Mouse (Mus musculus): ENCODE data around the gene Ywhaq.
"Not testable (repeated sequence)": the region's sequence is repeated elsewhere in the genome, so short reads cannot be mapped to it uniquely, and the experiment has no call there.

Gene Ywhaq

DNA sequence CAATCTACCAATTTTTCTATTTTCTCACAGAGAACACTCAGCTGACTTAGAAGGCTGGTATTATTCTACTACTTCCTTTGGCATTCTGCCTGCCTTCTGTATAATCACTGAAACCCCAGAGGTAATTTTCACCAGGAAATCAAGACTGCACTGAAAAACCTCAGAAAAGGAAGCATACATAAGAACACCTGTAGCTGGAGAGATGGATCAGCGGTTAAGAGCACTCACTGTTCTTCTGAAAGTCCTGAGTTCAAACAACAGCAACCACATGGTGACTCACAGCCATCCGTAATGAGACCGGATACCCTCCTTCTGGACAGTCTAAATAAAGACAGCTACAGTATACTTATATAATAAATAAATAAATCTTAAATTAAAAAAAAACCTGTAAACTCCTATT lies 7.8 kb downstream of the Ywhaq start:
- no peak for DNase-seq (ENCODE audit: low spot score in 2 of 2)

DNA sequence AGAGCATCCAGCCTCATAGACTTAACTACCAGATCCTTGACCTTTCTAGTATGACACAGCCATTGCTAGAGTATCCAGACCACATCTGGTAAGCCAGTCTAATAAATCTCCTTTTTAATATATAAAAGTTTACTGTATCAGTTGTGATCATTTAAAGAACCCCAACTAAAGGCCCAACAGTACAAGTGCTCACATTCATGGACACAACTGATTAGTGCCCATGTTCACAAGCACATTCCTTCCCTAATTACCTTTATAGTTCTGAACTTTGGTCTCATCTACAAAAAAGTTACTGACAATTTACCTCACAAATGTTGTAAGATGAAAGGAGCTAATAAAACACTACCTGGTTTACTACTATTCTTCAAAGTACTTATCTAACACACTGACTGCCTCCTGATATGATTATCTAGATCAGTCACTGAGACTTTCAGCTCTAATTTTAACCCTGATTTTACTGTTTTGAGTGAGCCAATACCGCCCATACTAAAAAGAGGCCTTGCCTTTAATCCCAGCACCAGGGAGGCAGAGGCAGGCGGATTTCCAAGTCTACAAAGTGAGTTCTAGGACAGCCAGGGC lies 8.6 kb downstream of the Ywhaq start:
- no peak for DNase-seq (ENCODE audit: low spot score in 2 of 2)

DNA sequence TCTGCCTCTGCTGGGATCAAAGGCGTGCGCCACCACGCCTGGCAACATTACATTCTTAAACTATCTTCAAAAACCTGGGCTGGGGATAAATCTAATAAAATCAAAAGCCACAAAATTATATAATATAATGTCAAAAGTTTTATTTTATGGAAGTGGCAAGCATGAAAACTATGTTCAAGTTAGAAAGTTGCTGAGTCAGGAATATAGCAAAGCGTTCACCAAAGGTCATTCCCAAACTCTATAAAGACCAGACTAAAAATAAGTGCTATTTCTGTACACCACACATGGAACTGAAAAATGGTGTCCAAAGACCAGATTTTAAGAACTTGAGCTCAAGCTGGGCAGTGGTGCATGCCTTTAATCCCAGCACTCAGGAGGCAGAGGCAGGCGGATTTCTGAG lies 14.7 kb downstream of the Ywhaq start:
- DNase-seq (ENCODE audit: low spot score in 2 of 2), result no peak

DNA sequence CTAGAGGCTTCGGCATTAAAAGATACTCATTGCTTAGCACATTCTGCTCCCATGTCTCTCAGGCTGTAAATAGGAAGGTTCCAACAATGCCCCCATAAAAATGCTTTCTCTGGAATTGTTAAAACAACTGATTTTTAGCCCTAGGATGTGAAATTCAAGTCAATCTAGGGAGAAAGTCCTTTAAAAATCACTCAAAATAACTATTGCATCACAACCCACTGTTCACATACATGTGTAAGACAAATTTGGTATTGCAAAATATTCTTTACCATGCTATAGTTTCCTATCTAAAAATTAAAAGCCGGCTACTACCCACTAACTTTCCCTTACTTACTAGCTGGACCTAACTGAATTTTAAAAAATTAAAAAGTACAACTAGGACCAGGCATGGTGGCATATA lies 31.2 kb downstream of the Ywhaq start:
- DNase-seq (ENCODE audit: low spot score in 2 of 2), result no peak

DNA sequence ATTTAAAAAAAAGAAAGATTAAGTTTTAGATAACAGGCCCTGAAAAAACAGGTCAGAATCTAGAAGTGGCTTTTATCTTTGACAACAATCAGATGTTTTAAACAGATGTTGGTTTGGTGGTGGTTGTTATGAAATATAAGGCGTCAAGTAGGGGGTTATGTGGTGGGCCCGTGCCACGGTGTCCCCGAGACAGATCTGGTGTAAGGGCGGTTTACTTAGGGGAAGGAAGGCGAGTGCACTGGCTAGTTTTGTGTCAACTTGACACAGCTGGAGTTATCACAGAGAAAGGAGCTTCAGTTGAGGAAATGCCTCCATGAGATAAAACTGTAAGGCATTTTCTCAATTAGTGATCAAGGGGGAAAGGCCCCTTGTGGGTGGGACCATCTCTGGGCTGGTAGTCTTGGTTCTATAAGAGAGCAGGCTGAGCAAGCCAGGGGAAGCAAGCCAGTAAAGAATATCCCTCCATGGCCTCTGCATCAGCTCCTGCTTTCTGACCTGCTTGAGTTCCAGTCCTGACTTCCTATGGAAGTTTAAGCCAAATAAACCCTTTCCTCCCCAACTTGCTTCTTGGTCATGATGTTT lies 38.6 kb downstream of the Ywhaq start:
- not testable (repeated sequence) for DNase-seq (ENCODE audit: low spot score in 2 of 2)

DNA sequence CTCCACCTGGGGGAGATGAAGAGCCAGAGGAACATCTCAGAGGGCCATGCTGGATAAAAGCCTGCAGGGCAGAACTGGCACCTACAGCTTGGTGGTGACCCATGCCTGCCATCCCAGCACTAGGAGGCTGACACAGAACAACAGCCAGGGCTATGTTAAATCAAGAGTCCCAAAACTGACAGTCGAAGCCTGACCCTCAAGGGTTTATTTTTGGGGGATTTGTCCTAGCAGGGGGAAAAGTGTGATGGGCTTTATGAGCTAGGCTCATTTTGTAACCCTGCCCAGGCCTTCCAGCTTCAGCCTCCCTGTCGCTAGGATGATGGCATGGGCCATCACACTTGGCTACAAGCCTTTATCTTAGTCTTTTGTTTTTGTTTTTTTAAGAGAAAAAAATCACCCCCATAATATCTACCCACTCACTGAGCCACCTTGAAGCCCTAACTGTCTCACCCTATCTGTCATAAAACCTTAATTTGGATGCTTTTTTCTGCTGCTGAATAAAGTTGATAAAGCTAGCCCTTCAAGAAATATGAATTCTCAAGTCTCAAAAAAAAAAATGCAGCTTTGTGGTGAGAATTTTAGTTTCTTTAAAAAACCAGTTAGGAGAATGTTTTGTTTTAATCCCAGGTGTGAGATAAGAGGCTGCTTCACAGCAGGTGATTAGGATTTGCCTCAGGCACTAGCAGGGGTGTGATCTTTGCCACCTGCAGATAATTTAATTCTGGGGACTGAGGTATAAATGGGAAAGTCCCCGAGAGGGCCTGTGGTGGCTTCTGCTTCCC lies 41.9 kb downstream of the Ywhaq start:
- no peak for DNase-seq (ENCODE audit: low spot score in 2 of 2)

DNA sequence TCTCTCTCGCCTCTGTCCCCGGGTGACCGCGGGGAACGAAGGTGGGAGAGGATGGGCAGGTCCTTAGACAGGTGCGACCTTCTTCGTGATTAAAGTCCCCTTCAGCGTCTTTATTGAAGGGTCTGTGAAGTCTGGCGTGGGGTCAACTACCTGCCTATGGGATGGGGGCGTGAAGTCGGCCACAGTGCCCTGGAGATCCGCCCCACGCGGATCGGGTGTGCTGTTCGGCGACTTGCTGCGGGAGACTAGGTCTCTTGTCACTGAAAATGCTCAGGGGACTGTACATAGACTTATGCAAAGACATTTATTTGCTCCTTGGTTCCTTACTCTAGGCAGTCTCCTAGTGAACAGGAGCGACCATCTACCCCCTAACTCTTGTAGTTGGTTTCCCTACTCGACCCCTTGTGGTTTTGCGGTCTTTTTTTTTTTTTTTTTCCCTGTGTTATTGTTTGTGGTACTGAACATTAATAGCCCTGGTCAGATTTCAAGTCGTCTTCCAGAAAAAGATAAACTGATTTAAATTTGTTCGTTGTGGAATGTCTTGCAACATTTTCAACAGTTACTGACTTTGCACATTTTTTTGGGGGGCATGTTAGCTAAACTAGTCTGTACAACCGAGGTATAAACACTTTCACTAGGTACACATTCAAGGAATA lies 43.5 kb downstream of the Ywhaq start:
- no peak for DNase-seq (ENCODE audit: low spot score in 2 of 2)

DNA sequence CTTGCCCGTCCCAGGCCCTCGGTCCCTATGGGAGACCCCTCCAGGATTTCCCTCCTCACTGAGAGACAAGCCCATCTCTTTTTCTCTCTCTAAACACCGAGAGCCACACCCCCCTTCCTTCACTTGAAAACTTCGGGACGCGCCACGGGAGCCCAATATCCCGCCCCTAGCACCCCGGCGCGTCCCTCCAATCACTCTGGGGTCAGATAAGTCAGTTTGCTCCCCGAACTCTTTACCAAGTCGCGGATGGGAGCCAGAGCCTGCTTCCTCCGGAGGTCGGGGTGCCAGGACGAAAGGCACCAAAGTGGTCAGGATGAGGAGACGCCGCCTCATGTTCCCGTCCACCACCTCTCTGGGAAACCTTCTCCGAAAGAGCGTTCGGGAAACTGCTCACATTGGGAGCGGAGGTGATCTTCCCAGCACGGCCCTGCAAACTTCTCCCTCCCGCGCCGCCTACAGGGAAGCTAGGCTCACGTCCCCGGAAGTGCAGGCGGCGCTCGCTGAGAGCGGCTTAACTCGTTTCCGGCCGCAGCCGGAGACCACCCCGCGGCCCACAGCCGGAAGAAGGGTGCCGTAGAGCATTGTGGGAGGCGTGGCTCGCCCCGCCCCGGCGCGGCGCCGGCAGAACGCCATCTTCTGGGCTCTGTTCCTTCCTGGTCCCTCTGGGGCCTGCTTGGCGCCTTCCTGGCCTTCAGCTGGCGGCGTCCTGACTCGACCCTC lies 44.2 kb downstream of the Ywhaq start, which contains the start of gene Adam17:
TSS of gene Adam17 (minus strand) at position 533 of the 720 bp plus-strand sequence.
- peak; percentile 97 to 98 for DNase-seq (ENCODE audit: low spot score in 2 of 2)

DNA sequence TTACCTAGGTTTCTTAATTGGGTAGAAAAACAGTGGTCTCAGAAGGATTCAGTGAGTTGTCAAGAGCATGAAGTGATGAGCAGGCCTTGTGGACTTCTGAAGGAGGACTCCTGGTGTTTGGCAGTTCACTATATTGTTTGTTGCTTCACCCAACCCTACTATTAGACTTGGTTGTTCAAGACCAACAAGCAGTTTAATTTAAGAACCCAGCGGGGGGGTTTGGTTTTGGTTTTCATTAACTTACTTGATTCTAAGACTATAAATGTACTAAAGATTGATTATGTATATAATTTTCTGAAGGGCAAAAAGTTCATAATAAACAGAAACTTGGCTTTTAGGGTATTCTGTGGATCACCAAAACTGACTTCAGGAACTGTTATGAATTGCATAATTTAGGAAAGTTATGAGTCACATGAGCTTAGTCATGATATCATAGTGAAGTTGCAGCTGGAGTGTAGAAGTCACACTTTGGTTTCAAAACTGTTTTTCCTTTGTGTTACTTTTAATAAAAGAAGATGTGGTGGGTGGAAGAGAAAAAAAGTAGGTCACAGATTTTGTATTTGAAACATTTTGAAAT lies 47.3 kb downstream of the Ywhaq start:
- no peak for DNase-seq (ENCODE audit: low spot score in 2 of 2)

DNA sequence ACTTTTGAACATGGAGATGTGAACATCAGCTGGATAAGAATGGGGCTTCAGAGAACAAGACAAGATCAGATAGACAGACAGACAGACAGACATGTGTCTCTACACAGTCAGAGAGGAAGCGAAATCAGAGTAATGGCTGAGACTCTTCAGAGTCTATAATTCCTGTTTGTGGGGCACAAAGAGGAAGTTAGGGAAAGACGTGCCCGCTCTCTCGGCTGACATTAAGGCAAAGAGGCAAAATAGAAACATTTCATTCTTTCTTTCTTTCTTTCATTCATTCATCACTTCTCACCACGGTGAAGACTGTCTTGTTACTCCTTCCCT lies 48.4 kb downstream of the Ywhaq start:
- no peak for DNase-seq (ENCODE audit: low spot score in 2 of 2)

DNA sequence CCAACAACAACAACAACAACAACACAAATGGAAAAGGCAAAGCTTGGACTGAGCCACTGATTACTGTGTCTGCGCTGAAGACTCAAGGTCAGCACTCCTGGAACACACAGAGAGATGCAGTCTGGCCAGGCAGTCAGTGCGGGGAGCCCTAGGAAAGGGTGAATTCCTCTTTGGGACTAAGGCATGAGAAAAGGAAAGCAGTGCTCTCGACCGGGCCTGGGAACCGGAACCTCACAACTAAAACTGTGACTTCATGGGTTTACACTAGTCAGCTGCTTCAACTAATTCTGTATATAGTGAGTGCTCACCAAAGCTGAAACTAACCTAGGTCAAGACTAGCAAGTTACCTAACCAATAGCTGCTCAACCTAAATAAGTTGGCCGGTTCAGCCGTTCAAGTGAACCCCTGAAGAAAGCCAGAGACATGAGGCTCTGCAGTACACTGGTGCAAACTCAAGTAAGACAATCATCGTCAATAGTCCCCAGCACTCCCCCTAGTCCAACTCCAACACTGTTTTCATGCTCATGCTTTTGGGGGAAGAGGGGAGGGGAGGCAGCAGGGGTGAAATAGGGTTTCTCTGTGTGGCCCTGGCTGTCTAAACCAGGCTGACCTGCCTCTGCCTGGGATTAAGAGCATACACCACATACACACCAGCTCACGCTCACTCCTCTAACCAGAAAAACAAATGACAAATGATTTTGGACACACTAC lies 48.9 kb downstream of the Ywhaq start:
- peak in 1 of 2 experiments; percentile 22 for DNase-seq (ENCODE audit: low spot score in 2 of 2)

DNA sequence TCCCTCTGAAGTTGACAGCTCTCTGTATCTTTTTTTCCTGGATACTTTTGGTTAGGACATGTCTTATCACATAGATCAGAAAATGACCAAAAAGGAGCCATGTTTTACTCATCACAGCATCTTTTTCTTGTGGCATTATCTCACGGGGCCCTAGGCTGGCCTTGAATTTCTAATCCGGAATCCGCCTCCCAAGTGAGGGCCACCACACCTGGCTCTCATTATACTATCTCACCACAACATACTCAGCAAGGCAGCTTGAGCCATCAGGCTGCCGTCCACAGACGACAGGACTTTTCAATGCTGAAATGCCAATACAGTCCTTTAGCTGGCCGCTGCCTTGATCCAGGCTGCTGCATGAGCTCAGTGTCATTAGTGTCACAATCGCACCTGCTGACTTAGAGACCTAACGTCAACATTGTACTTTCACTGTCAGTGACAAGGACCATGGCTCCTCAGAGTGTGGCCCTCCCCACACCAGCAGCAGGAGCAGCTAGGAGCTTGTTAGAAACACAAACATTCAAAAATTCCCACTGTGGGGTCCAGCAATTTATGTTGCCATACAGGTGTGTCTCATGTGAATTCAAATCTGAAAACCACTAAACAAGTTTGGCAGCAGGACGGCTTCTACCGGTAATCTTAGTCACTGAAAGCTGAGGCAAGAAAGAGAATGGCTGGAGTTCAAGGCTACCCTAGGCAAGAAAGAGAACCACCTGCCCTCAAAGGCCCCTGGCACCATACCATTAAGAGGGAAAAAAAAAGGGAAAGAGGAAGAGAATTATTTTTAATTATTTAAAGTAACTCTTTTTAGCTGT lies 52.6 kb downstream of the Ywhaq start:
- DNase-seq (ENCODE audit: low spot score in 2 of 2), result no peak

DNA sequence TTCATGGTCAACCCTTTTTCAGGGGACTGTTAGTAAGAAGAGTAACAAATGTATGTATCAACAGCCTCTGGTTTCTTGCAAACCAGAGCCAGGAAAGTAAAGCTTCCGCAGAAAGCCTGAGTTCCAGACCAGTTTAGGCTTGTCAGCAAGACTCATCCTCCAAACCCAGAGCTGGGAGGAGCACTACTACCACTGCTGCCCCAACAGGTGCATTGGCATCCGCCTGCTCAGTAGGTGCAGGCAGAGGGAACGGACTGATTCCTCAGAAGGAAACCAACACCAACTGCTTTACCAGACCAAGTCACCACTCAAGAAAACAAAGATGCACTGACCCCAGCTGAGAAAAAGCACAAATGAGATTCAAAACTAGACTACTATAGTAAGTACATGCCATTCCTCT lies 54.2 kb downstream of the Ywhaq start:
- no peak for DNase-seq (ENCODE audit: low spot score in 2 of 2)

DNA sequence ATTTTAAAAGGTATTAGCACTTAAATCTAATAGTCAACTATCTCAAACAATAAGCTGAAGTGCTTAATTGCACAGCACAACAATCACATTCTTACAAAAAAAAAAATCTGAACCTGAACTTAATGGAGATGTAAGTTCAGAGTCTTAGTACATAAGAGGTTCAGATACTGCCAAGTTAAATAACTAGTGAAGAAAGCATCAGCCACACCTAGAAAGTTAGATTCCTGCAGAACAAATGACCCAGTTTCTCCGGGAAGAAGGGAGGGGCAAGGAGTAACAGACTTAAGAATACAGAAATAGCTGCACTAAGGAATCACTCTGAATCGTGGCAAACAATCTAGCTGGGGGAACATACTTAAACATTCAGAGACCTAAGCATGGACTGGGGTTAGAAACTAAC lies 54.8 kb downstream of the Ywhaq start:
- DNase-seq (ENCODE audit: low spot score in 2 of 2), result no peak

DNA sequence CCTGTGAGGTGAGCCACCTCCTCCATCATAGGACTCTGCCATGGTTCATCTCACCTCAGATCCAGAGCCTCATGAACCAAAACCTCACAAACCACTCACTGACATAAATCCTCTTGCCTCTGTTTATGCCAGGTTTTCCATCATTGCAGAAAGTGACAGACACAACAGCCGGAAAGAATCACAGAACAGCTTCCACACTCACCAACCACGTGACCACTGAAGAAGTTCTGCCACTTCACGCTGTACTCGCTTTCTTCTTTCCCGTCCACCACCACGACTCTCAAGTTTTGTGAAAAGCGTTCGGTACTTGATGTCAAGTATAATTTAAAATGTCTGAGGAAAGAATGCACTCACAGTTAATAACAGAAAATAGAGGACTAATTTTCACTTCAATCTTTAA lies 63.8 kb downstream of the Ywhaq start:
- no peak for DNase-seq (ENCODE audit: low spot score in 2 of 2)

DNA sequence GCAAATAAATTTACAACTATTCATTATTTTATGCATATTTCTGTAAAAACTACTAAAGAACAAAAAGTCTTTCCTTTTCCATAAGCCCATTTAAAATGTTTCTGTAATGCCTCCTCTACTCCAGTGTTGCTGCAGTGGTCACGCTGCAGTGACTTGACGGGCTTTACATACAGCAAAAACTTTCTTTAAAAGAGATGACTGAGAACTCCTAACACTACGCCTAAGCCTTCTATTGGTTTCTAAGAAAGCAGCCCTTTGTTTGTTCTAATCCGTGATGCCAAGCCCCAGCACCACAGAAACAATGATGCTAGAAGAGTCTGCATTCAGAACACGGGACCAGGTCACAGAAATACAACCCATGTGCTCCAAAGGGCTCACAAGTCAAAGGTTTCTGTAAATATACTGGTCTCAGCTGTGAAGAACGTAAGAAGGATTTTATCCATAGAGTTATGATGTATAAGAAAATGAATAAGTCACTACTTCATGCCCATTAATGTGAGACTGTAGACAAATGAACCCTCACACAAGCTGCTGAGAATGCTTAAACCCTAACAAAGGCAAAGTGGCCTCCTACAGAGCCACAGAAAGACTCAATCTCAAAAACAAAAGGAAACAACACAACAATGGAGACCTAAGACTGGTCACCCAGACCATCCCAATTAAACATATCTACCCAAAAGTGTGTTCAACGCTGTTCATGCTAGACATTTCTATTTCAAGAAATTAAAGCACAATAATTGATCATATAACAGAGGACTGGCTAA lies 67.1 kb downstream of the Ywhaq start:
- DNase-seq (ENCODE audit: low spot score in 2 of 2), result no peak

DNA sequence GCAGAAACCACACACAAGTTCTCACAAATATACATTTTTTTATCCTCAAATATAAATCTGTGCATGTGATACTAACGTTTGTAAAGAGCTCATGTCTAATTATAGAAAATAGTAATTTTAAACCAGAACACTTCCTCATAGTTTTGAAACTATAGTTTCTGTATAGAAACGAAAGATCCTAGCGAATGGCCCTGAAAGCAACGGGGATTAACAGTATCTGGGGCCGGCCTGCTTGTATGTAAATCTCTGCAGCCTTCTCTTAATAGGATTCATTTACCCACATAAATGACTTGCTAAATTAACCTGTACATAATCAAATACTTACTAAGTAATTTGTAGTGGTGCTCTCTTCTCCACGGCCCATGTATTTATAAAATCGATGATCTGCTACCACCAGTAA lies 70.5 kb downstream of the Ywhaq start:
- DNase-seq (ENCODE audit: low spot score in 2 of 2), result no peak

DNA sequence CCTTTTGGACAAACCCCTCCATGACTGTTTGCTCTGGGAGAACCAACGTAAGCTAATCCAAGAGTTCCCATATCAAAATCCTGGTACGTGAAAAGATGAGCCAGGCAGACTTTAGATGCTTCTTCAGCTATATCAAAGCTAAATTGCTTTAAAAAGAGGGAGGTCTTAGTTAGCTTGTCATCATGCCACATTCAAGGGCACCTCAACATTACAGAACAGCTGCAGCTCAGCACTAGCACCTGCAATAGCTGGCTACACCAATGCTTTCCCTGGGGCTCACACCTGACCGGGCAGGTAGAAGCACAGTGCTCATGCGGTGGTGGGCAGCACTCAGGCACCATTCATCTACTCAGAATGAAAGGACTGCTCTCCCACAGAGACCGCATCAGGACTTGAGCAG lies 76.8 kb downstream of the Ywhaq start:
- DNase-seq (ENCODE audit: low spot score in 2 of 2), result no peak
